Mouse (Mus musculus): ENCODE data around the gene Crybg3. TPM values are rescaled to one million over a fixed set of nuclear protein-coding genes. Genes with fewer than 3 reads are reported as not detected.

Gene Crybg3
- polyA plus RNA-seq, 1 experiment = 1.0 TPM

DNA sequence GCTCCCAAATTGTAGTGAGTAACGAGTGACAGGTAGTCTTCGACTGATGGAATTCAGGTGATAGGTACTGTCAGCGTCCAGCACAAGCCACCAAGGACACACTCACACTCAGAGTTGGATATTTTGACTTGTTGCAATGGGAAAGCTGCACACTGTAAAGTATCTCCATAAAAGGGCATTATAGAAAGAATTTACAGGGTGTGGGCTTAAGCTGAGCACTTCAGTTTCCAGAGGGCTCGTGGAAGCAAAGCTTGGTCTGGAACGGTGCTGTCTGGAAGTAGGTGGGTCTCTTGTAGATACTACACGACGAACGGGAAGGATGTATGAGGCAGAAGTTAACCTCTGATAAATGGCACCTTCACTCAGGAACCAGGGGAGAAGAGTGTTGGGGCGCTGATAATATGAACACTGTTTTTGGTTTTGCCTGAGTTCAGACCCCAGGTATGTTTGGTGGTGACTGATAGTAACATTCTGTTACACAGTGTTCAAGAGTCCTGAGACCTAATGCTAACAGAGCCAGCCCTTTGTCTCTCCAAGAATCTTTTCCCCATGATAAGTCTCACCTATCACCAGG, 112.7 kb downstream of the Crybg3 start:
- Histone ChIP-seq H3K27me3 (ENCODE audit: control insufficient read depth, insufficient read depth, insufficient read length) (no peaks in the 10 kb centered on the region), H3K4me2 (ENCODE audit: low read depth) (no peak overlapping the region), H3ac (ENCODE audit: control insufficient read depth, insufficient read length) (no peak overlapping the region), H3K36me3 (ENCODE audit: control insufficient read depth, insufficient read depth) (peaks cover 37% of the 10 kb centered on the region), H3K79me2 (ENCODE audit: control insufficient read depth, insufficient read depth) (no peaks in the 10 kb centered on the region), H3K4me3 (no peak overlapping the region)
- TF ChIP-seq USF1 (IDR thresholded peaks at IDR 0.05; ENCODE audit: low read depth) (no peak), SRF (IDR thresholded peaks at IDR 0.05; ENCODE audit: control insufficient read depth, insufficient read length, low read depth) (no peak), POLR2A (IDR thresholded peaks at IDR 0.05; ENCODE audit: insufficient read length, low read depth) (no peak), POLR2AphosphoS2 (IDR thresholded peaks at IDR 0.05; ENCODE audit: insufficient read length, low read depth) (no peak), TCF3 (IDR thresholded peaks at IDR 0.05; ENCODE audit: insufficient read length, low read depth) (no peak), MYOD1 (IDR thresholded peaks at IDR 0.05; ENCODE audit: control insufficient read depth in 1 of 3, insufficient read length in 2 of 3, low read depth in 2 of 3) (no peak), MAX (IDR thresholded peaks at IDR 0.05; ENCODE audit: low read depth) (no peak), CEBPB (IDR thresholded peaks at IDR 0.05; ENCODE audit: insufficient read depth, poor library complexity, severe bottlenecking) (no peak), E2F4 (IDR thresholded peaks at IDR 0.05; ENCODE audit: insufficient read depth) (no peak), MYOG (IDR thresholded peaks at IDR 0.05; ENCODE audit: control insufficient read depth in 1 of 3, insufficient read depth in 1 of 3, insufficient read length in 2 of 3, low read depth in 2 of 3) (no peak), REST (IDR thresholded peaks at IDR 0.05; ENCODE audit: insufficient read depth, insufficient read length) (no peak), TCF12 (IDR thresholded peaks at IDR 0.05; ENCODE audit: insufficient read depth, poor library complexity, severe bottlenecking) (no peak)

DNA sequence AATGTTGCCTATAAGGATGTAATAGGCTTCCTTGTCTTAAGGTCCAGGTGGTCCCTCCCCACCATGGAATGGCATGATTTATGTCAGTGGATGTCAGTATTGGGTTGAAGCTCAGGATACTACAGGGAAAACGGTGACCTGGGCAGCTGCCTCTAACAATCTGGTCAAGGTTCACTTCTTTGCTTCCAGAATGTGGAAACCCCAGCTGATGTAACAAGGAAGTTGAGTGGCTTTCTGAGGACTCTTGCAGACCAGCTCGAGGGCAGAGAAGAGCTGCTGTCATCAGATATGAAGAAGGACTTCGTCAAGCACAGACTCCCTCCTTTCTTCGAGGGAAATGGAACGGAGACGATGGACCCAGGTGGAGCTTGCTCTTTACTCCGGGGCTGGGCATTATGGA, 113.5 kb downstream of the Crybg3 start:
- Histone ChIP-seq H3K27me3 (ENCODE audit: control insufficient read depth, insufficient read depth, insufficient read length) (no peaks in the 10 kb centered on the region), H3K4me3 (no peak overlapping the region), H3K79me2 (ENCODE audit: control insufficient read depth, insufficient read depth) (no peaks in the 10 kb centered on the region), H3K36me3 (ENCODE audit: control insufficient read depth, insufficient read depth) (peaks cover 45% of the 10 kb centered on the region), H3ac (ENCODE audit: control insufficient read depth, insufficient read length) (no peak overlapping the region), H3K4me2 (ENCODE audit: low read depth) (no peak overlapping the region)
- no peak for TF ChIP-seq MYOG (IDR thresholded peaks at IDR 0.05; ENCODE audit: control insufficient read depth in 1 of 3, insufficient read depth in 1 of 3, insufficient read length in 2 of 3, low read depth in 2 of 3)
- TF ChIP-seq E2F4 (IDR thresholded peaks at IDR 0.05; ENCODE audit: insufficient read depth) = no peak
- no peak for TF ChIP-seq SRF (IDR thresholded peaks at IDR 0.05; ENCODE audit: control insufficient read depth, insufficient read length, low read depth)
- TF ChIP-seq USF1 (IDR thresholded peaks at IDR 0.05; ENCODE audit: low read depth) = no peak
- TF ChIP-seq REST (IDR thresholded peaks at IDR 0.05; ENCODE audit: insufficient read depth, insufficient read length) = no peak
- TF ChIP-seq TCF3 (IDR thresholded peaks at IDR 0.05; ENCODE audit: insufficient read length, low read depth) = no peak
- no peak for TF ChIP-seq CEBPB (IDR thresholded peaks at IDR 0.05; ENCODE audit: insufficient read depth, poor library complexity, severe bottlenecking)
- TF ChIP-seq POLR2A (IDR thresholded peaks at IDR 0.05; ENCODE audit: insufficient read length, low read depth) = no peak
- TF ChIP-seq MAX (IDR thresholded peaks at IDR 0.05; ENCODE audit: low read depth) = no peak
- no peak for TF ChIP-seq POLR2AphosphoS2 (IDR thresholded peaks at IDR 0.05; ENCODE audit: insufficient read length, low read depth)
- no peak for TF ChIP-seq MYOD1 (IDR thresholded peaks at IDR 0.05; ENCODE audit: control insufficient read depth in 1 of 3, insufficient read length in 2 of 3, low read depth in 2 of 3)
- TF ChIP-seq TCF12 (IDR thresholded peaks at IDR 0.05; ENCODE audit: insufficient read depth, poor library complexity, severe bottlenecking) = no peak

DNA sequence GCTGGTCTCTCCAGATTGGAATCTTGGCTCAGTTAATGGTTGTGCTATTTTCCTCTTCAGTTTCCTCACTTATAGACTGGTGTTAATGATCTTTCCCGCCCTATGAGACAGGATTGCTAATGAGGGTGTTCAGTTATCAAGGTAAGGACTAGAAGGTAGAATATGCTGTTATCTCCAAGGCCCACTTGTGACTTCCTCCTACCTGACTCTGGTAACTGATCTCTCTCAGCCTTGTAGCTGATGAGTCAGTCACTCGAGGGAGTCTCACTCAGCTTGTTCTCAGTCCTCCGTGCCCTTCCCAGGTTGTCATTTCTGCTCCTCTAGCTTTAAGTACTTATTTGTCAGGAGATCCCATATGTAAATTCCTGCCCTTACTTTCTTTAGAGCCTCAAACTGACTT, 122.8 kb downstream of the Crybg3 start:
- TF ChIP-seq MYOG (IDR thresholded peaks at IDR 0.05; ENCODE audit: control insufficient read depth in 1 of 3, insufficient read depth in 1 of 3, insufficient read length in 2 of 3, low read depth in 2 of 3) (no peak), MAX (IDR thresholded peaks at IDR 0.05; ENCODE audit: low read depth) (no peak), TCF12 (IDR thresholded peaks at IDR 0.05; ENCODE audit: insufficient read depth, poor library complexity, severe bottlenecking) (no peak), MYOD1 (IDR thresholded peaks at IDR 0.05; ENCODE audit: control insufficient read depth in 1 of 3, insufficient read length in 2 of 3, low read depth in 2 of 3) (no peak), POLR2A (IDR thresholded peaks at IDR 0.05; ENCODE audit: insufficient read length, low read depth) (no peak), E2F4 (IDR thresholded peaks at IDR 0.05; ENCODE audit: insufficient read depth) (no peak), USF1 (IDR thresholded peaks at IDR 0.05; ENCODE audit: low read depth) (no peak), TCF3 (IDR thresholded peaks at IDR 0.05; ENCODE audit: insufficient read length, low read depth) (no peak), CEBPB (IDR thresholded peaks at IDR 0.05; ENCODE audit: insufficient read depth, poor library complexity, severe bottlenecking) (no peak)
- Histone ChIP-seq H3K4me3 (no peak overlapping the region), H3K79me2 (ENCODE audit: control insufficient read depth, insufficient read depth) (peaks cover 25% of the 10 kb centered on the region), H3K27me3 (ENCODE audit: control insufficient read depth, insufficient read depth, insufficient read length) (no peaks in the 10 kb centered on the region), H3K4me2 (ENCODE audit: low read depth) (no peak overlapping the region), H3ac (ENCODE audit: control insufficient read depth, insufficient read length) (no peak overlapping the region), H3K36me3 (ENCODE audit: control insufficient read depth, insufficient read depth) (peaks cover 37% of the 10 kb centered on the region)

DNA sequence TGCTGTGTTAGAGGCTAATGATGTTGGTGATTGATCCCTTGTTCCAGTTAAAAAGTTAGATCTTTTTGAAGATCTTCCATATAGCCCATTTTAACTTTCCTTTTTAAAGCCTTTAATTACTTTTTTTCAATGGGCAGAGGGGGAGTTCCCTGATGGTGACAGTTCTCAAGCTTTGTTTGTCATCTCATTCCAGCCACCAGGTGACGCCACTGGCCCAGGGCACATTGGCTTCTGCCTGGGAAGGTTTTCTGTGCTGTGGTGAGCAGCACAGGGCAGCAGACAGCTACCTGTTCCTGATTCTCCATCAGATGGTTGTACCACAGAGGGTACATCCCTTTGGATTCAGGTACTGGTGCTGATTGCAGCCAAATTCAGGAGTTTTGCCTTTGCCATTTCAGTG, 126.0 kb downstream of the Crybg3 start:
- TF ChIP-seq MYOG (IDR thresholded peaks at IDR 0.05; ENCODE audit: control insufficient read depth in 1 of 3, insufficient read depth in 1 of 3, insufficient read length in 2 of 3, low read depth in 2 of 3) (no peak), USF1 (IDR thresholded peaks at IDR 0.05; ENCODE audit: low read depth) (no peak), SRF (IDR thresholded peaks at IDR 0.05; ENCODE audit: control insufficient read depth, insufficient read length, low read depth) (no peak), MYOD1 (IDR thresholded peaks at IDR 0.05; ENCODE audit: control insufficient read depth in 1 of 3, insufficient read length in 2 of 3, low read depth in 2 of 3) (no peak), MAX (IDR thresholded peaks at IDR 0.05; ENCODE audit: low read depth) (no peak), TCF12 (IDR thresholded peaks at IDR 0.05; ENCODE audit: insufficient read depth, poor library complexity, severe bottlenecking) (no peak), REST (IDR thresholded peaks at IDR 0.05; ENCODE audit: insufficient read depth, insufficient read length) (no peak), POLR2A (IDR thresholded peaks at IDR 0.05; ENCODE audit: insufficient read length, low read depth) (no peak), TCF3 (IDR thresholded peaks at IDR 0.05; ENCODE audit: insufficient read length, low read depth) (no peak), POLR2AphosphoS2 (IDR thresholded peaks at IDR 0.05; ENCODE audit: insufficient read length, low read depth) (no peak), E2F4 (IDR thresholded peaks at IDR 0.05; ENCODE audit: insufficient read depth) (no peak), CEBPB (IDR thresholded peaks at IDR 0.05; ENCODE audit: insufficient read depth, poor library complexity, severe bottlenecking) (no peak)
- H3K79me2 ChIP-seq (ENCODE audit: control insufficient read depth, insufficient read depth) = peaks cover 36% of the 10 kb centered on the region
- peaks cover 26% of the 10 kb centered on the region for H3K36me3 ChIP-seq (ENCODE audit: control insufficient read depth, insufficient read depth)
- no peaks in the 10 kb centered on the region for H3K27me3 ChIP-seq (ENCODE audit: control insufficient read depth, insufficient read depth, insufficient read length)
- H3ac ChIP-seq (ENCODE audit: control insufficient read depth, insufficient read length) = no peak overlapping the region
- H3K4me2 ChIP-seq (ENCODE audit: low read depth) = no peak overlapping the region
- no peak overlapping the region for H3K4me3 ChIP-seq
